Mouse (Mus musculus) liver, adult (tissue): ENCODE measurements around the gene Syt13.
A peak's percentile ranks its signal among the peaks of the same experiment; 100 is the strongest.

Experiments used
- GATA4 ChIP-seq: IDR thresholded peaks from 2 replicates; pipeline ENCODE4 v1.6.1; 2014; ENCODE audit warnings: mild to moderate bottlenecking, low read length; ENCODE audit not compliant: insufficient replicate concordance

The Syt13 gene

GRCm38 (mm10) chr2:92971536-92971935 is 56.6 kb downstream of the Syt13 start:
- no peak for TF ChIP-seq GATA4

- TF ChIP-seq GATA4 = no peak
These were observed 57.2 kb downstream of the Syt13 start for GRCm38 (mm10) chr2:92972071-92972470.

GRCm38 (mm10) chr2:92973646-92974045 is 58.7 kb downstream of the Syt13 start:
- no peak for TF ChIP-seq GATA4

GRCm38 (mm10) chr2:92975031-92975790 is 60.3 kb downstream of the Syt13 start:
- TF ChIP-seq GATA4 = no peak

GRCm38 (mm10) chr2:92980165-92980564 is 65.3 kb downstream of the Syt13 start:
- no peak for TF ChIP-seq GATA4

GRCm38 (mm10) chr2:92982591-92983272 is 67.8 kb downstream of the Syt13 start:
- TF ChIP-seq GATA4 = no peak

- peak; percentile 64; the same call in 1 of the 2 replicates for TF ChIP-seq GATA4
These were observed 68.3 kb downstream of the Syt13 start for GRCm38 (mm10) chr2:92983273-92983620.

GRCm38 (mm10) chr2:92984321-92985108 is 69.6 kb downstream of the Syt13 start:
- TF ChIP-seq GATA4 = no peak

- no peak for TF ChIP-seq GATA4
These were observed 70.3 kb downstream of the Syt13 start for GRCm38 (mm10) chr2:92985171-92985570.

- no peak for TF ChIP-seq GATA4
These were observed 70.7 kb downstream of the Syt13 start for GRCm38 (mm10) chr2:92985600-92985999.

- TF ChIP-seq GATA4 = no peak
These were observed 72.3 kb downstream of the Syt13 start for GRCm38 (mm10) chr2:92987108-92987618.

GRCm38 (mm10) chr2:92987901-92988631 is 73.2 kb downstream of the Syt13 start:
- peak; percentile 60; the same call in 1 of the 2 replicates for TF ChIP-seq GATA4

- TF ChIP-seq GATA4 = no peak
These were observed 74.7 kb downstream of the Syt13 start for GRCm38 (mm10) chr2:92989593-92989992.

GRCm38 (mm10) chr2:92991976-92992375 is 77.1 kb downstream of the Syt13 start:
- TF ChIP-seq GATA4 = no peak

- no peak for TF ChIP-seq GATA4
These were observed 90.1 kb downstream of the Syt13 start for GRCm38 (mm10) chr2:93005028-93005427.
